Mouse (Mus musculus): ENCODE measurements around the gene Cwh43.
A peak's percentile ranks its signal among the peaks of the same experiment; 100 is the strongest.

Cwh43 gene

DNA sequence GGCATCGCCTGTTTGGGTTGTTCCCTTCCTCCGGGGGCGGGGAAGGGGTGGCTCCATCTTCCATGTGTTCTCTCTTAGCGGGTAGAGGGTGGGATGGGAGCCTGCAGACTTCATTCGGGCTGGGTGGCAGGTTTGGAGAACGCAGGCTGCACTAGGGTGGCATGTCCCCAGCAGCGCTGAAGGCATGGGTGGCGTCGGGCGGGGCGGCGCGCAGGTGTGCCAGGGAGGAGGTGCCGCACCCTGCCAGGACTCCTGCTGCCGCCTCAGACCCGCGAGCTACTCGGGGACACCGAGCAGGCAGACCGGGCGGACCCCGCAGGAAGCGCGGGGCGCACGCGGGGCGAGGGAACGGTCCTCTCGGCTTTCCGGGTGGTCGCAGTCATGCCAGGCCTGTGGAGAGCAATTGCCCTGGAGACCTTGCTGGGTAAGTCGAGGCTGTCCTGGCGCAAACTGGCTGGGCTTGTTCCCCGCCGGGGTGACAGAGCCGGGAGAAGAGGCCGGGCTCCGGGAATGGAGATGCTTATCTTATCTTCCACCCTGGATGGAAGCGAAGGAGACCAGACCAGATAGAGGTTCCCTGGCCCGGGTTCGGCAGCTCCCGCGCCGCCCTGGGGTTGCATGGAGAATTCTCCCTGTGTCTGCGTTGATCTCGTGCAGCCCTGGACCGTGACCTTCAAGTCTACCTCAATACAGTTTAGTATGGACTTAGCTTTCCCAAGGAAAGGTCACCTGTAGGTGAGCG lies at the start of gene Cwh43:
TSS of gene Cwh43 (plus strand) at position 95 of the 742 bp plus-strand sequence.
- no peak for DNase-seq

DNA sequence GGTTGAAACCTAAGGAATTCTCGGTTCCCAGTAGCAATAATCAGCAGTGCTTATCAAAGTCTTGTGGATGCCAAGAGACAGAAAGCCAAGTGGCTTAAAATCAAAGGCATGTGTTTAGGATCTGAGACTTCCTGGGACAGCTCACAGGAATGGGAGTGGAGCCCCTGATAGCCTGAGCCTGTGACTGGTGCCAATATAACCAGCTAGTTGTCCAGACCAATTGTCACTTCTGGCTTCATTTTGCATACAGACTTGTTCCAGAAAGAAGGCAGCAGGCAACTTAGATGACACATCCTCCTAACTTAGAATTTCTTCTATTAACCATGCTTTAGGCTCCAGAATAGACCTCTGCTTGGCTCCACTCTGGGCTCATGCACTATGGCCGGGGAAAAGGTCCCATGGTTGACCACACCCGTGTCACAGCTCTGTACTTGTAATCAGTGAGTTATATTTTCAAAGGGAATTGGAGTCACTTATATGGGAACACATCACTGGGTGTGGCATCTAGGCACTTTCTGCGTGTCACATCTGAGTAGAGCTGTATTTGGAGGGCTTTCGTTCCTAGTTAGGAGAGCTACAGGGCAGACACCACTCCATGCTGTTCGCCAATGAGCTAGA lies 46.6 kb upstream of the Cwh43 start:
- DNase-seq: no peak

DNA sequence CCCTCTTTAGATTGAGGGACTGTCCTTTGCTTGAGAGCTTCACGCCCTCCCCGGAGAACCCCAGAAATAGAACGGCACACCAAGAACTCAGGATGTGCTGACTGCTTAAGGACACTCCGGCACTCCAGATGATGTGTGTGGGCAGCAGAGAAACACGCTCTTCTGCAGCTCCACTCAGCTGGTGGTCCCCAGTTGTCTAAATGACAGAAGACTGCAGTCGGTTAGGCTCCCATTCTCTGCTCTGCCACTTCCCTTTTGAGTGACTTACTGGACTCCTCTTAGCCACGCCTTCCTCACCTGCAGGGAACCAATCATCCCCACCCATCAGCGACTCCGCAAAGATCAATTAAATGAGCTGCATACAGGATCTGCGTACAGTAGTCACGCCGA lies 46.1 kb upstream of the Cwh43 start:
- no peak for DNase-seq

DNA sequence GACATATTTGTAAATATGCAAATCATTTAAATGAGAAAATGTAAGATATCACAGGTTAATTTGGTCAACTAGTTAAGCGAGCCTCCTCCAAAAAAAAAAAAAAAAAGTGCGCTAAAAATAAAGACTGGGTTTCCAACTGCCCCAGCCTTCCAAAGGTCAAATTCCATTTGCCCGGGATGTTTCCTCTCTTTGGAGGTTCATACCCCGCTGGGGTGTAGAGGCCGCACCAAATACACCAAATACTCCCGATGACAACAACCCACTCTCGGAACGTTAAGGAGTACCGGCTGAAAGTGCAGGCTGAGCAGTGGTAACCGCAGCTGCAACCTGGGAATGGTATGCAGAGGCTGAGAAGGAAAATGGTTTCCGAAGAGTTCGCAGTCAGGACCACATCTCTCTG lies 45.6 kb upstream of the Cwh43 start:
- DNase-seq: no peak

DNA sequence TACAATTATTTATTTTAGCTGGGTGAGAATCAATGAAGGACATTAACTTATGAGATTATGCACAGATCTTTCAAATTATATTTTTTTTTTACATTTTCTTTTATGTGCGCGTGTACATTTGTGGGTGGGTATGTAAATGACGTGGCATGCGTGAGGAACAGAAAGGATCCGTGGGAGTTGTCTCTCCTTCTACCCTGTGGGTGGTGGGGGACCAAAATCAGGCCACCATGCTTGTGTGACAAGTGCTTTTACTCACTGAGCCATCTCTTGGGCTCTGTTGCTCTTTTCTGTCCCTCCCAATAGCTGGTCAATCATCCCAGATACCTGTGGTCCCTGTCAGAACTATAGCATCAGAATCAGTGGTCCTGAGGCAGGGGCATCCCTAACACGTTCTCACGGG lies 43.5 kb upstream of the Cwh43 start:
- DNase-seq: no peak

DNA sequence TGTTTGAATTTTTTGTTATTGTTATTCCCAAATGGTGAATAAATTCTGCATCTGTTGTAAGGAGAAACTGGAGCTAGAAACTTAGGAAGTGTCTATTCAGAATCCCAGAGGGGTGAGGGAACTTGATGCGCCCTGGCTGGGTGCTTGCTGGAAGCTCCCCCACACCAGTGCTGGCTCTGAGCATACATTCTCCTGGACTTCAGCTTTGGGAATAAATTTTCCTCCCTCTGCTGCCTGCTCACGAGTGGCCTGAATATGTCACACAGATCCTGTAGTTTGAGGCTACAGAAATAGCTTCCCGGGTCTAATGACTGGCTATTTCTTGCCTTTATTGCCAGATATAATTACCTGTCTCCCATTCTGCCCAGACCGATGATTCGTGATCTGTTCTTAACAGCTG lies 43.1 kb upstream of the Cwh43 start:
- DNase-seq: no peak

DNA sequence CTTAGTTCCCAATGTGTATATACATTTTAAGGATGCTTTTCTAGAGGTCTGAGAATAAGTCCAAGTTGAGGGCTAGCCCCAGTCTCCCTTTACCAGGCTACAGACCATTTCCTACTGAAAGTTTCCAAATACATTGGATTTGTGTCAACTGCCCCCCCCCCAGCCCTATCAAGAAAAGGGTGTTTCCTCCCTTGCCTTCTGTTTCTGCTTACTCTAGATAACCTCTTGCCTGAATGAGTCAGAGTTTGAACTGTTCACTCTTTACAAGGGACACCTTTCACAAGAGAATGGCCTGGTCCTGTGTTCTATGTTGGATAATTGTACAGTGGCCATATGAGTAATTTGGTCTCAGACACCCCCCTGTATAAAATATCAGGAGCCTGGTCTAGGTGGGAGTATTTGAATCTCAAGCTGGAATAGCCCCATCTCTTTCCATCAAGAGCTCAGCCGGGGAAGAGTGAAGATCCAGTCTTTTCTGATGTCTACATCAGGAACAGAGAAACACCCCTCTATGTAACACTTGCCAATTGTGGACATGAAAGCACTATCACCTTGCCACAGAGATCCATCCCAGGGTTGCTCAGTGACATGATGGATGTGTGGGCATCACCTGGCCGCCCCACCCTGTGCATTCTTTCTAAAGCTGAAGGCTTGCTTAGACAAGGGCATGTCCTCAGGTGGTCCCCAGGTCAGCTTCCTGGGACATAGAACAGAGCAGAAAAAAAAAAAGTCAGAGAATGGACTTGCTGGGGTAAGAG lies 41.6 kb upstream of the Cwh43 start:
- DNase-seq: no peak

DNA sequence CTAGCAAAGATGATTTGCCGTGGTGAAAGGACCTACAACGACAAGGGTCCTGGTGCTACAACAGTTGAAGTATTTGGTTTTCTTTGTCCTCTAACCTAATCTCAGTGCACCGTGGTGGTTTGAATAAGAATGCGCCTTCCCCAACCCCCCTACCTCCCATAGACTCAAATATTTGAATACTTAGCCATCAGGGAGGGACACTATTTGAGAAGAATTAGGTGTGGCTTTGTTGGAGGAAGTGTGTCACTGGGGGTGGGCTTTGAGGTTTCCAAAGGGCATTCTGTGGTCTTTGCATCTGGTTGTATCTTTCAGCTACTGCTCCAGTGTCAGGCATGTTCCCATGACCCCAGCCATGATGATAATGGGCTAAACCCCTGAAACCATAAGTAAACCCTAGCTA lies 38.0 kb upstream of the Cwh43 start:
- DNase-seq: no peak

DNA sequence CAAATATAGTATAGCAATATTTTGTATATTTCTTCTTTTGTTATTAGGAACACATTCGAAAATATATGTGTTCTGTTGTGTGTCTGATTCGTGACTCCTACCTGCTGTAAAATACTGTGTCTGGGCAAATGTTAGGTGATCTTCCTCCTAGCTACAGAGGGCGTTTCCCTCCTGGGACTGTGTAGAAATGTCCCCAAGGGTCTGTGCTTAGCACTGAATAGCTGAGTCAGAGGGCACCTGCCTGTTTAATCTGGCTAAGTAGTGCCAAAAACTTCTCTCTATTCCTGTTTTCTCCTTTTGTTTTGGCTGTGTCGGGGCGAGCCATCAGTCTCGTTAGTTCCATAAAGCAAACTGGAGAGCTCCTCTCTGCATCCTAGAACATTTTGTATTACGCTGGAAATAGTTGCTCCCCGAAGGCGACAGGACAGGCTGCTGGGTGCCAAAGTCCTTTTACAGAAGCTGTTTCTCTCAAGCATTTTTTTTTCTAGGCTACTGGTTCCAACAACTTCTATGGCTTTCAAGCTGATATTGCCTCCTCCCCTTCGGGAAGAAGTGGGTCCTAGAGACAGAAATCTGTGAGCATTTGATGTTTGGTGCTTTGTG lies 36.9 kb upstream of the Cwh43 start:
- no peak for DNase-seq

DNA sequence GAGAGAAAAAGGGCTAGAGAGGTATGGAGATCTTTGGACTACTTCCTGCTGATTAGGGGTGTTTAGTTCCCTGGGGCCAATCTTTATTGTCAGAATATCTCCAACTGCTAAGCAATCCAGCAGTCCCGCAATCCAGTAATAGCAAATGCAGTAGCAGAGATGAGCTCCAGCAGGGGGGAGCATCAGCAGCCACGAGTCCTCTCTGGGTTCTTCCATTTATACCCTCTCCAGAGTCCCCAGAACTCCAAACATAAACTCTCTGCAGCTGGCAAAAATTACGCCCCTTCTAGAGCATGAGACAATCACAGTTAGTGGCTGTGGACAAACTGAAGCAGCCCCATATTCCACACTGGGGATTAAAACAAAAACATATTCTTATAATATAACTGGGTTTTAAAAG lies 36.1 kb upstream of the Cwh43 start:
- no peak for DNase-seq

DNA sequence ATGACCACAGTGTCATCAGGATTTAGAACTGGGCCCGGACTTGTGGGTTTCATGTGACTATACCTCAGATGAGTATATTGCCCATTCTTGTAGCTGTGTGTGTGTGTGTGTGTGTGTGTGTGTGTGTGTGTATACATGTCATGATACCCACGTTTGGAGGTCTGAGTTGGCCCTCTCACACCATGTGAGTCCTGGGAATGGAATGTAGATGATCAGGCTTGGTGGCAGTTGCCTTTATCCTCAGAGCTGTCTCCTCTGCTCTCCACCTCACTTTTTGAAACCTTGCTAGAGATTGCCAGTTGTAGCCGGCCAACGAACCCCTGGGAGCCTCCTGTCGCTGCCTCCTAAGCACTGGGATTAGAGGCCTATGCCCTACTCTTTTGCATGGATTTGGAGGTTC lies 33.3 kb upstream of the Cwh43 start:
- no peak for DNase-seq

DNA sequence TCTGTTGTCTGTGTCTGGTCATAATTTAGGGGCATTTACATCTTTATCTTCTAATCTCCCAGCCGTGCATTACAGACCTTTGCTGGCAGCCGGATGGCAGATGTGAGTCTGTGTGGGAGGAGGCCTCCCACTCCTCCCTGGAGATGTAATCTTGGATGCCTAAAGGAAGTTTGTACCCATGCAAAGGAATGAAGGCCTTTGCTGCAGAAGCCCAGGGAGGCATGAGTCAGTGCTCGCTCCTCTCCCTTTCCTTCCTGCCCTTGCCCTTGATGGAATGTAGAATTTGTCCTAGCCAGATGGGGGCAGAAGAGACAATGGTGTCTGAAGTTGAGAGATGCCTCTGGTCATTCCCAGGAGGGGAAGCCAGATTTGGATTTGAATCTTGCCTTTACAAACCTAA lies 32.7 kb upstream of the Cwh43 start:
- no peak for DNase-seq

DNA sequence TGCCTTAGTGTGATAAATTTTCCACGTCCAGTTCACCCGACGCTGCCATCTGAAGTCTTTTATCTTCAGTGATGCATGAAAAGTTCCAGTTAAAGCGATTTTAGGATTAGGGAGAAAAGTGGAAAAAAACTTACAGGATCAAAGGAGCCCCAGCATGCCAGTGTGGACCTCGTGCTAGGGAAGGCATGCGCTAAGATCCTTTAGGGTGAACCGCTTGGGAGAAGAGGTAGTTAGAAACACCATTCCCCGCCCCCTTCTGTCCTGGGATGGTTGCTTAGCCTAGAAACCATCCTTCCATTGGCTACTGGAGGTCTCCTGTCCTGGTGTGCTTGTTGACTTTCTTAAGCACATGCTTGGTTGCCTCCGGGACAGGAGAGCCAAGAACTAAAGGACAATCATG lies 29.8 kb upstream of the Cwh43 start:
- no peak for DNase-seq

DNA sequence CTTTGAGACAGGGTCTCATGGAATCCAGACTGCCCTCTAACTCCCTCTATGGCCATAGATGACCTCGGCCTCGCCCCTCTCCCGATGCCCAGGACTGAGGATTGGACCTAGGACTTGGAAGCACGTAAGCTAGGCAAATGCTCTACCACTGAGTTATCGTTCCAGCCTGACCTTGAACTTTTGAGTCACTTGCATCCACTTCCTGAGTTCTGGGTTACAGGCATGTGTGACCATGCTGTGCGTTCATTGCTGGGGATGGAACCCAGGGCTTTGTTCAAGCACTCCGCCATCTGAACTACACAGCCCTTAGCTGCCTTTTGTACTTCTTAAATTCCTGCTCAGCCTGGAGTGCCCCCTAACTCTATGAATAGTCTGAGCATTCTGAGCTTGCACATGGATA lies 29.4 kb upstream of the Cwh43 start:
- DNase-seq: no peak

DNA sequence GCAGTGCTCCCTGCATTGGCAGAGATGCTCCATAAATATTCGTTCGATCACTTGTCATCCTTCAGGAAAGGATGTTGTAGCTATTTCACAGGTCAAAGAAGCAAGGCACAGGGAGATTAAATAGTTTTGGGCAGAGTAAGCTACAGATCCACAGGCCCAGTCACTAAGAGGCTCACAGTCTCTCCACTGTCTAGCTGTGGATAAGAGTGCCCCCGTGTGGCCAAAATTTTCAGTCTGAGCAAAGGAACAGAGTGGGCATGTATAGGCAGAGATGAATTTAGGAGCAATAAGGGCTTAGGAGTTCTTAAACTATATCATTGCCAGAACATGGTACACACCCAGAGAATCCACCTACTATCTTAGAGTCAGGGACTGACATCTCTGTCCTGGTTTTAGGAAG lies 26.0 kb upstream of the Cwh43 start:
- peak; percentile 53 for DNase-seq

DNA sequence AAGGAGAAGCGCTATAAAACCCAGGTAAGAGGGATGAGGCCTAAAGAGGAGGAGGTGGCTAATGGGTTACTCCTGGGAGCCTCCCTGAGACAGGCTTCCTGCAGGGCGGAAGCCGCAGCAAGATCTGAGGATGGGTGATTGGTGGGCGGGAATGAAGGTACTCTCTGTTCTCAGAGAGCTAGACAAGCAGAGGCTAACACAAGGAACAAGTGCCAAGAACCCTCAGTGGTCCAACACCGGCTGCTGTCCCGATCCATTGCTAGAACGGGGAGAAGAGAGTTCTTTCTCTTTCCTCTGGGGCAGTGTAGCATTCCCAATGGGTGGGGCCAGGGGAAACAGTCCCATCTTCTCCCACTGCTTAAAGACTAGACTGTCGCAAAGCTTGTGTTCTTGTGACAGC lies 25.0 kb upstream of the Cwh43 start:
- no peak for DNase-seq

DNA sequence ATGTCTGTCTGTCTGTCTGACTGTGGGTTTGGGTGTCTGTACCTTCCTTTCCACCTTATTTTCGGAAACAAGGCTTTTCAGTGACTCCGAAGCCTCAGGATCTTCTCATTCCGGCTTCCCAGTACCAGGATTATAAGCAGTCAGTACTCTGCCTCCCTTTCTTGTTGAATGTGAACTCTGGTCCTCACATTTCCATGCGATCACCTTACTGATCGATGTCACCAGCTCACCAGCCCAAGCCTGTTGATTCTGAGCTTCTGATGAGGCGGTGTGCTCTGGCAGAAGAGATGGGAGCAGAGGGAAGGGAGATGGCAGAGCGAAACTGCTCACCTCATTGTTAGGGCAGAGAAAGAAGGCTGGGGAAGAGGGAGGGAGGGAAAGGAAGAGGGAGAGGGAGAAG lies 24.4 kb upstream of the Cwh43 start:
- DNase-seq: no peak

DNA sequence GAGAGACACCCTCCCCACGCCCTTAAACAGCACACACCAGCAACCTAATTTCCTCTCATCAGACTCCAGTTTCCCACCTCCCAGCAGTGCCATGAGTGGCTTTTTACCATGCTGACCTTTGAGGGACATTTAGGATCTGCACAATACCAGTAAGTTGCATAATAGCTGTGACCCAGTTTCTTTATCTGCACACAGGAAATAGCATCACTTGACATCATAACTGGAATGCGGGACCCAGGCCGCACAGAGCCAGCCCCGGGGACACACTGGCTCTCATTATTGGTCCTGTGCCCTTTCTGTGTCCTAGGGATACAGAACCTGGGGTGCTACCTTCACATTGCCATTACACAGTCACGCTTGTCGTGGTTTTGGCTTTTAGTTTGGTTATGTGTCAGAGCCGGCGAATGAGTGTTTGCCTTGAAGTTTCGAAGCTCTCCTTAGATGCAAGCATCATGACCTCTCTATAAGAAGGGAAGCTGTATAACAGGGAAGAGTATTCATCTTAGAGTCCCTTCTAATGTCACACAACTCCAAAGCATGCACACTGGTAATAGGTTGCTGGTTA lies 23.8 kb upstream of the Cwh43 start:
- no peak for DNase-seq

DNA sequence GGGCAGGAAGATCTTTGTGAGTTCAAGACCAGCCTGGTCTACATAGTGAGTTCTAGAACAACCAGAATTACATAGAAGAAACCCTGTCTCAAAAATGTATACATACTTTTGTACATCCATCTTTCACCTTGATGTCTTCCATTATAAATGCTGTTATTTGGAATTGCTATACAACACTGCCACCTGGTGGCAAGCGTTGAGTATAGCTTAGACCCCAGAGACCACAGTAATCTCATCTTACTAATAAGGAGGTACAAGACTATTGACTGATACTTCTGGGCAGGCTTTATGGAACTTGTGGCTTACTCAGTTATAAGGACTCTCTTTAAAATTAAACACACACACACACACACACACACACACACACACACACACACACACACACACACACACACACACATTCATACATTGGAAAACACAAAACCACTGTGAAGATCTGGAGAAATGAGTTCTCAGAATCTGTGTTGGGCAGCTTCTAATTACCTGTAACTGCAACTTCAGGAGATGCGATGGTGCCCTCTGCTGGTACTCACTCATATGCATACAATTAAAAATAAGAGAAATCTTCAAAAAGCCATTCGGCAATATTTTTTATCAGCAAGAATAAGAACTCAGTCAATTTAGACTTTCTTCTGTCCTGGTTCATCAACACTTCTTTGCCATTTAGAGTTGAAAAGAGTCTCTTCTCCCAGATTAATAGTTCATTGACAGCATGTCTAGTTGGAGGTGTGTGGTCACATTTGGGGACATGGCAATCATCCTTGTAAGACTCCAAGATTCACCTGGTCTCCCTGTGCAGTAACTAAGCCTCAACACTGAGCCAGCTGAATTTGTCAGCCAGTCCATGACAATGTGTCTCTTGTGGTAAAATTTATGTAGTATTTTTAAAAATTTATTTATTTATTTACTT lies 22.9 kb upstream of the Cwh43 start:
- peak; percentile 68 for DNase-seq

DNA sequence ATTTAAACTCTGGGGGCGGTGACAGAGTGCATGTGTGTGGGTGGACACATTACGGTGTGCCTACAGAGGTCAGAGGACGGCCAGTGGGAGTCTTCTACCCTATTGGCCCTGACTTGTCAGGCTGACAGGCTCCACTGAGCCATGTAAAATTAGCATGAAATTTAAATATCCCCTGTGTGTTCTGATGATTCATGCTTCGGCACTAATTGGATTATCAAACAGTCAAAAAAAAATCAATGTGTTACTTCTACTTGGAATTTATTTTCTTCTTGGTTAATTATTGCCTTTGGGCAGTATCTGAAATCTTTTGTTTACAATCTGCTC lies 22.3 kb upstream of the Cwh43 start:
- no peak for DNase-seq

DNA sequence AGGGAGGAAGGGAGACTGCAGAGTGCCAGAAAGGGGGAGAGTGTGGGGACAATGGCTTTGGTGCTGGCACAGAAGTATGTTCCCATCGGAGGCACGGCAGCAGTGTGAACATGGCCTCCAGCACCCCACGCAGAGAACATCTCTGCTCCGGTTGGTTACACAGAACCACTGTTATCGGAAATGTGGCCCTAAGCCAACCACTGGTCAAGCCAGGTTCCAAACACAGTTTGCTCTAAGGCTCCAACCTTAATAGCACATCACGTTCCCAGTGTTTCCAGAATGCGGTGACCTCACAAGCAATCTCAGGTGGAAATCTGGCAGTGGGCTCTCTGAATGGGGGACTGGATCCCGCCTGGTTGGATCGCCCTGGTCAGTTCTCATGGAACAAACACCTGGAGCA lies 12.8 kb upstream of the Cwh43 start:
- no peak for DNase-seq

DNA sequence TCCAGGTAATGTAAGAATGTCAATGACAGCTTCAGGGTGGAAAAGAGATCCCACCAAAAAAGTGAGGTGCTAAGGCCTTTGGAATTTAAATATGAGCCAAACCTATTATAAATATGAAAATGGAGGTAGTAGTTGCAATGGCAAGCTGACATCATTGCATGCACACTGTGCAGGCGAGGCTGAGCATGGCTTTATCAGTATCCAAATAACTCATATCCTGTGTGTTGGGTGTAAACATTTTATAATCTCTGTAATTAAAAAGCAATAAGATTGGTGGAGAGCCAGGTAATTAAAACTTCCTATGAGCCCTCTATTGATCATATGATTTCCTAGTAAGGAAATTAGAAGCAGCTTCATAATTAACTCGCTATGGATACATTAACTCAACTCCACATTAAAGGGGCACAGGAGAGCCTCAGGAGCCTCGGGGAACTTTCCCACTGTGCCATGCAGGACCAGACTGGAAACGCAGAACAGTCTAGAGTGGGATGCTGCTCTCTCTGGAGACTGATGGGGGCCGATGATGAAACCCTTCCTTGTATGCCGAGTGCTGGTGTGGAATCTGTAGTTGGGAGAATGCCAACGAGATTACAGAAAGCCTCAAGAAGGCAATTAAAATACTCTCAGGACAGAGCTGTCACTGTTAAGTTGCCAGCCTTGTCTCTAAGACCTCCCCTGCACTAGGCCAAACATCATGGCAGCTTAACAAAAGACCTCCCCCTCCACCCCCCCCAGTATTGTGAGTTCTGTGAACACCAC lies 5.9 kb upstream of the Cwh43 start:
- DNase-seq: no peak

Data from cerebellum, adult 9-10 months (tissue).